Mouse (Mus musculus): ENCODE measurements at regions not wholly inside any gene's neighbourhood (a gene's known extent, or its start where the extent isn't known, plus 50 kb on each side); places are given as distances from the start of the nearest gene placed in this dataset.

DNA sequence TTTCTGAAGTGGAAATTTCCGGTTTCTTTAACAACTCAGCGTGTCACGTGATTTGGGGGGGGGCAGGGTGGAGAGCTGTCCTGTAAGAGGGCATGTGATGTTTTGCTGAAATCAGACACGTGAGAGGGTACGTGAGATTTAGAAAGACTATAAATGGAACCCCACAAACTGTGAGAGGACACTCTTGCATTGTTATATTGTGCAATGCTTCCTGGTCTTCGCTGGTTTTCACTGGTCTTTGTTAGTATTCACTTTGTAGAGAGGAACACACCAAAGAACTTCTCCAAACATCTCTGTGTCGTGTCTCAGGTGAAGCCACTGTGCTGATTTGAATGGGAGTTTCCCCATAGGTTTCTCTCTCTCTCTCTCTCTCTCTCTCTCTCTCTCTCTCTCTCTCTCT, 163.2 kb upstream of the Jun start:
- no peak for TF ChIP-seq CTCF (IDR thresholded peaks at IDR 0.05; ENCODE audit: borderline replicate concordance, control insufficient read depth, extremely low read depth, insufficient read depth, low read length, poor library complexity)
- TF ChIP-seq POLR2A (IDR thresholded peaks at IDR 0.05; ENCODE audit: control insufficient read depth, extremely low read depth, insufficient read depth, low read length, poor library complexity): no peak
